Mouse (Mus musculus) lung, embryonic 14.5 days (tissue): ENCODE results near the gene Crybb2. TPM values are rescaled to one million over a fixed set of nuclear protein-coding genes. Genes with fewer than 3 reads are reported as not detected.

Experiments used
- ATAC-seq: fragments of 200-750 bp; cut with Nextera tagmentation; 2 replicates; pipeline ENCODE4 v1.8.0; 2017; ENCODE audit warnings: mild to moderate bottlenecking, moderate TSS enrichment, moderate library complexity; ENCODE audit not compliant: insufficient read depth
- DNase-seq: peaks from one replicate; pipeline ENCODE4 v3.0.0-alpha.2; 2015
- H3K27ac ChIP-seq: fragments of 300-500 bp; sonication (generic); 2 replicates; pipeline ENCODE4 v1.5.1; 2014; ENCODE audit warnings: low read depth, mild to moderate bottlenecking, moderate library complexity
- H3K27me3 ChIP-seq: fragments of 300-500 bp; sonication (generic); 2 replicates; pipeline ENCODE4 v1.6.1; 2014; ENCODE audit warnings: low read length, control low read depth; ENCODE audit not compliant: insufficient read depth
- H3K36me3 ChIP-seq: fragments of 300-500 bp; sonication (generic); 2 replicates; pipeline ENCODE4 v1.6.1; 2014; ENCODE audit warnings: control low read depth; ENCODE audit not compliant: insufficient read depth
- H3K4me1 ChIP-seq: fragments of 300-500 bp; sonication (generic); 2 replicates; pipeline ENCODE4 v1.6.1; 2014; ENCODE audit warnings: antibody characterized with exemption, control low read depth; ENCODE audit not compliant: insufficient read depth
- H3K4me2 ChIP-seq: fragments of 300-500 bp; sonication (generic); 2 replicates; pipeline ENCODE4 v1.6.1; 2014; ENCODE audit warnings: mild to moderate bottlenecking
- H3K4me3 ChIP-seq: fragments of 300-500 bp; sonication (generic); 2 replicates; pipeline ENCODE4 v1.5.1; 2014; ENCODE audit warnings: low read depth, low read length
- H3K9ac ChIP-seq: fragments of 300-500 bp; sonication (generic); 2 replicates; pipeline ENCODE4 v1.6.1; 2014
- H3K9me3 ChIP-seq: fragments of 300-500 bp; sonication (generic); 2 replicates; pipeline ENCODE4 v1.6.1; 2016; ENCODE audit warnings: low read depth, low read length, control low read depth
- CTCF ChIP-seq: IDR thresholded peaks from 2 replicates; pipeline ENCODE4 v1.5.1; 2016; ENCODE audit warnings: antibody characterized with exemption, low read depth
- WGBS: fragments of 180-500 bp; shearing (Covaris S2); extraction: QIAGEN DNeasy Blood & Tissue Kit; methylation state at CpG from one replicate; pipeline ENCODE4 v1.1.7; 2014; 5-methylcytosine and 5-hydroxymethylcytosine counted together
- polyA plus RNA-seq: library from polyadenylated mRNA; unstranded; fragments of >200 nt; fragmentation: Nextera tagmentation; extraction: Ambion mirVana; gene quantifications from 2 replicates; pipeline ENCODE4 v1.2.1, GENCODE M21; 2014

The Crybb2 gene
- polyA plus RNA-seq, 1 experiment from 2014 or later, result not detected

- 80% methylated on average over 9 of the region's 9 CpGs for WGBS
- no peak for DNase-seq
- Histone ChIP-seq H3K36me3 (peaks cover 11% of the 10 kb centered on the region; the same call in 1 of the 2 replicates), H3K27me3 (no peaks in the 10 kb centered on the region), H3K4me1 (peaks cover 6% of the 10 kb centered on the region; the same call in 1 of the 2 replicates), H3K4me2 (no peak overlapping the region), H3K9ac (no peak overlapping the region), H3K4me3 (no peak overlapping the region), H3K27ac (no peak overlapping the region), H3K9me3 (no peaks in the 10 kb centered on the region)
- no peak for TF ChIP-seq CTCF
- no peak for ATAC-seq
These were observed 35.1 kb upstream of the Crybb2 start for GRCm38 (mm10) chr5:113105035-113105434.

DNA sequence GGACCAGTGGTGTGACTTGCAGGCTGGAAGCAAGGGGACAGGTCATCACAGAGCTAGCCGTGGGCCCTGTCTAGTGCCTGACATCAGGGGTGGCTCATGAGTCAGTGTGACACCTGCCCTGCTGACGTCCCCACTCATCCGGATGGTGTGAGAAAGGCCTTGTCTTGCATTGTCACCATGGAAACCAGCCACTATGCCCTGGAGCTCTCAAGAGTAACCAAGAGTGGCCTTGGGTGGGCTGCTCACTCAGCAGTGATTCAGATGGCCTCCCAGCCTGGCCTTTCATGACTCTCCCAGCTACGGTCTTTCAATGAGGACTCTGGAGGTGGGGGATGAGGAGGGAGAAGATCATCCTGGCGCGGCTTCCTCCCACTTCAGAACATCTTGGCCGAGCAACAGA is 32.5 kb upstream of the Crybb2 start:
- no peak for DNase-seq
- H3K27ac ChIP-seq, result no peak overlapping the region
- peaks cover 17% of the 10 kb centered on the region for H3K36me3 ChIP-seq
- ATAC-seq, result no peak
- H3K9me3 ChIP-seq, result no peaks in the 10 kb centered on the region
- WGBS, result 56% methylated on average over 7 of the region's 7 CpGs
- no peak for TF ChIP-seq CTCF
- H3K9ac ChIP-seq, result no peak overlapping the region
- H3K4me2 ChIP-seq, result no peak overlapping the region
- no peak overlapping the region for H3K4me3 ChIP-seq
- H3K4me1 ChIP-seq, result no peaks in the 10 kb centered on the region; the same call in 1 of the 2 replicates
- H3K27me3 ChIP-seq, result no peaks in the 10 kb centered on the region

- H3K4me1 ChIP-seq, result no peaks in the 10 kb centered on the region
- no peak overlapping the region for H3K27ac ChIP-seq
- no peak overlapping the region for H3K9ac ChIP-seq
- no peak for ATAC-seq
- H3K36me3 ChIP-seq, result peaks cover 26% of the 10 kb centered on the region
- 78% methylated on average over 10 of the region's 10 CpGs for WGBS
- no peak for DNase-seq
- no peaks in the 10 kb centered on the region for H3K27me3 ChIP-seq
- H3K9me3 ChIP-seq, result no peaks in the 10 kb centered on the region
- H3K4me3 ChIP-seq, result no peak overlapping the region
- no peak overlapping the region for H3K4me2 ChIP-seq
- no peak for TF ChIP-seq CTCF
These were observed 31.5 kb upstream of the Crybb2 start for GRCm38 (mm10) chr5:113101457-113101856.

DNA sequence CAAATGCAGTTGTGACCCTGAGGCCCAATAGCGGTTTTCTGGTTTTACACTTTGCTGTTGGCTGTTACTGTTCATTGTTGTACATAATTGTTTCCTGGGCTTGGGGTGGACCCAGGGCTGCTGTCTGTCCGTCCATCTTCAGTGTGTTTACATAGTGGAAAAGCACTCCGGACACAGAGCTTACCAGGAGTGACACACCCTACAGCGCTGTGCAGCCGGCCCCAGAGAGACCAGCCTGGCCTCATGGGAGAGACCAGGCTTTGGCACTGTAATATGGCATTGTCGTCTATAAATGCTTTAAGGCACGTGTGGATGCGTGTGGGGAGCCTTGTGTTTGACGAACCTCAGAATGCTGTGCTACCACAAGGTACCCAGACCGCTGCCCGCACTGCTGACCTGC is 30.5 kb upstream of the Crybb2 start:
- TF ChIP-seq CTCF, result no peak
- H3K4me1 ChIP-seq, result no peaks in the 10 kb centered on the region
- no peak for DNase-seq
- H3K27ac ChIP-seq, result no peak overlapping the region
- H3K36me3 ChIP-seq, result peaks cover 28% of the 10 kb centered on the region
- 67% methylated on average over 11 of the region's 11 CpGs for WGBS
- H3K4me3 ChIP-seq, result no peak overlapping the region
- ATAC-seq, result no peak
- H3K4me2 ChIP-seq, result no peak overlapping the region
- H3K9ac ChIP-seq, result no peak overlapping the region
- no peaks in the 10 kb centered on the region for H3K9me3 ChIP-seq
- no peaks in the 10 kb centered on the region for H3K27me3 ChIP-seq

- Histone ChIP-seq H3K27ac (no peak overlapping the region), H3K9ac (no peak overlapping the region), H3K4me1 (no peaks in the 10 kb centered on the region), H3K36me3 (peaks cover 28% of the 10 kb centered on the region), H3K4me3 (no peak overlapping the region), H3K9me3 (no peaks in the 10 kb centered on the region), H3K4me2 (no peak overlapping the region), H3K27me3 (no peaks in the 10 kb centered on the region)
- peak; percentile 100 for TF ChIP-seq CTCF
- DNase-seq (peak; percentile 96), ATAC-seq (peak; percentile 30; the same call in 1 of the 2 replicates)
- WGBS, result 20% methylated on average over 1 of the region's 1 CpGs
These were observed 29.6 kb upstream of the Crybb2 start for GRCm38 (mm10) chr5:113099546-113099945.

DNA sequence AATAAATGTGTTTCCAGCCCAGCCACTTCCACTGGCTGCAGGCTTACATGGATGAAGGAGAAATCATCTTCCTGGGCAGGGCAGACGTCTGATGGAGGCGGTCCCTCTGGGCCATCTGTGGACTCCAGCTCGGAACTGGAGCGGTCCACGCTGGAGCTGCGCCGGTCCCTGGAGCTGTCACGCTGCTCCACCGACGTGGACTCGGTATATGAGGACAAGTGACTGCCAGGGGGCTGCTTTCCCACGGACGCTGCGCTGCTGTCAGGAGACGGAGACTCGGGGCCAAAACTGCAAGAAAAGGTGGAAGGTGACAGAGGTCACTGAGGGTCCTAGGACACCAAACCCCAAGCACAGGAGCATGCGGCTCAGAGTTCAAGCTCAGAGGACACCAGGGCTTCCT is 27.6 kb upstream of the Crybb2 start:
- Histone ChIP-seq H3K4me1 (no peaks in the 10 kb centered on the region), H3K9me3 (no peaks in the 10 kb centered on the region), H3K36me3 (peaks cover 35% of the 10 kb centered on the region), H3K27me3 (no peaks in the 10 kb centered on the region), H3K27ac (no peak overlapping the region), H3K4me2 (no peak overlapping the region), H3K9ac (no peak overlapping the region), H3K4me3 (no peak overlapping the region)
- no peak for ATAC-seq
- no peak for TF ChIP-seq CTCF
- 86% methylated on average over 17 of the region's 17 CpGs for WGBS
- DNase-seq, result no peak

DNA sequence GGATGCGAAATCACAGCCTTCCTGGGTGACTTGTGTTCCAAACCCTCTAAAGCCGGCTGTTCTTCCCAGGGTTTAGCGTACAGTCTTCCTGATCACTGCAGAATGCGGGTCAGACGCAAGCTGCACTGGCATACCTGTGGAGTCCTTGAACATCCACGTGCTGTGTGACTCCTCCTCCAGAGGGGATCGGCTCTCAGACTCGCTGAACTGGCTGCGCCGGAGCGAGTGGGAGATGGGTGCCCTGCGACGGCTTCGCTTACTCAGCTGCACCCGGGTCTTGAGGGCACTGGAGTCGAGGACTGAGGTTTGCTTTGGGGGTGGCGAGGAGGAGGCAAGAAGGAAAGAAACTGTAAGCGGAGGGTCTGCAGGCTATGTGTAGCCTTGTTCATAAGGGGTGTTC is 25.5 kb upstream of the Crybb2 start:
- peak; percentile 41 for ATAC-seq
- H3K27me3 ChIP-seq, result no peaks in the 10 kb centered on the region
- WGBS, result 69% methylated on average over 18 of the region's 18 CpGs
- H3K4me2 ChIP-seq, result no peak overlapping the region
- H3K4me3 ChIP-seq, result no peak overlapping the region
- no peak overlapping the region for H3K9ac ChIP-seq
- TF ChIP-seq CTCF, result no peak
- H3K9me3 ChIP-seq, result no peaks in the 10 kb centered on the region
- no peaks in the 10 kb centered on the region for H3K4me1 ChIP-seq
- H3K27ac ChIP-seq, result no peak overlapping the region
- peaks cover 40% of the 10 kb centered on the region for H3K36me3 ChIP-seq
- DNase-seq, result peak; percentile 53

GRCm38 (mm10) chr5:113092406-113092805 is 22.5 kb upstream of the Crybb2 start:
- Histone ChIP-seq H3K4me2 (no peak overlapping the region), H3K9ac (no peak overlapping the region), H3K4me3 (no peak overlapping the region), H3K4me1 (no peaks in the 10 kb centered on the region), H3K36me3 (peaks cover 33% of the 10 kb centered on the region), H3K27me3 (no peaks in the 10 kb centered on the region), H3K9me3 (no peaks in the 10 kb centered on the region), H3K27ac (no peak overlapping the region)
- TF ChIP-seq CTCF, result no peak
- WGBS, result 66% methylated on average over 7 of the region's 7 CpGs
- DNase-seq (no peak), ATAC-seq (no peak)
